Mouse (Mus musculus): ENCODE measurements around the gene Vps51.

Vps51 gene

DNA sequence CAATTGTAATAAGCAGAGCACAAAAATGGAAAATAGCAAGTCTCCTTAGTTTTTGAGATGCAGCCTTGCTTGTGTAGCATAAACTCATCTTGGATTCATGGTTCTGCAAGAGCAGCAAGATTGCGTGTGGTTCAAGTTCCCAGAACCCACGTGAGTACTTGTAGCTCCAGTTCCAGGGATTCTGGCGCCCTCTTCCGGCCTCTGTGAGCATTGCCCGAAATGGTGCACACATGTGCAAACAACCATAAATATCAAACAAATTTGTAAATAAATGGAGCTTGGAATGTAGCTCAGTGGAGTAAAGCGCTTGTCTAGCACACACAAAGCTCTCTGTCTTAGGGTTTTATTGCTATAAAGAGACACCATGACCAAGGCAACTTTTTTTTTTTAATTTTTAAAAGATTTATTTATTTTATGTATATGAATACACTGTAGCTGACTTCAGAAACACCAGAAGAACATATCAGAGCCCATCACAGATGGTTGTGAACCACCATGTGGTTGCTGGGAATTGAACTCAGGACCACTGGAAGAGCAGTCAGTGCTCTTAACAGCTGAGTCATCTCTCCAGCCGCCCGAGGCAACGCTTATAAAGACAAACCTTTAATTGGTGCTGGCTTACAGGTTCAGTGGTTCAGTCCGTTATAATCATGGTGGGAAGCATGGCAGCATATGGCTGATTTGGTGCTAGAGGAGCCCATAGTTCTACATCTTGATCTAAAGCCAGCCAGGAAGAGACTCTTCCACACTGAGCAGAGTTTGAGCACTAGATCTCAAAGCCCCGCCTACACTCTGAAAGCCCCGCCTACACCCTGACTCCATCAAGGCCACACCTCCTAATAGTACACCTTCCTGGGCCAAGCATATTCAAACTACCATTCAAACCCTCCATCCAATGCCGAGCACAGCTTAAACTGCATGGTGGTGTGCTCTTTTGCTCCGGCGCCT, 58.6 kb downstream of the Vps51 start:
- DNase-seq (ENCODE audit: low read depth, low spot score), result peak; percentile 93
- Histone ChIP-seq H3K36me3 (ENCODE audit: control insufficient read depth, insufficient read depth, low read length, poor library complexity, severe bottlenecking) (no peaks in the 10 kb centered on the region), H3K27me3 (ENCODE audit: control insufficient read depth, insufficient read depth, low read length, poor library complexity, severe bottlenecking) (no peaks in the 10 kb centered on the region)
